Mouse (Mus musculus) testis, adult 2 months (tissue): ENCODE measurements at regions not wholly inside any gene's neighbourhood (a gene's known extent, or its start where the extent isn't known, plus 50 kb on each side); places are given as distances from the start of the nearest gene placed in this dataset.

Source experiments
- CTCF ChIP-seq: fragments of 200-500 bp; IDR thresholded peaks from 2 replicates; pipeline ENCODE4 v1.5.1; 2012; ENCODE audit warnings: low read depth, mild to moderate bottlenecking, inconsistent platforms, low read length, moderate library complexity; ENCODE audit not compliant: control insufficient read depth, insufficient read depth, insufficient replicate concordance
- POLR2A ChIP-seq: fragments of 200-500 bp; IDR thresholded peaks from 2 replicates; pipeline ENCODE4 v1.6.1; 2012; ENCODE audit warnings: low read depth, mild to moderate bottlenecking, inconsistent platforms, low read length, moderate library complexity; ENCODE audit not compliant: control insufficient read depth

DNA sequence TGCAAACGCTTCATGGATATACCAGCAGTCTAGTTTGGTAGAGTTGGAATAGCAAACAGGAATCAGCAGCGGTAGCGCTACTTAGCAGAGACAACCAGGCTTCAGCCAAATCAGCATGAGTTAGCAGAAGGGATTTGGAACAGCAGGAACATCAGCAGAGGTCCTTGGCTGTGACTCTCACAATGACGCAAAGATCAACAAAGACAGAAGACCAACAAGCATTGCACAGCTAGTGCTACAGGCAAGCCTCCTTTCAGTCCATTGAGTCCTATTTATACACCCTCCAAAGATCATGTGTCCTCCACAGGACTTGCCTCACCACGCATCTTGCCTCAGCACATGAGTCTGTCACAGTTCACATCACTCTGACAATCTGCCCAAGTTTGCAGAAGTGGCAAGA is 61.6 kb upstream of the Cdyl start:
- TF ChIP-seq CTCF = no peak
- no peak for TF ChIP-seq POLR2A
